Mouse (Mus musculus): ENCODE measurements at regions not wholly inside any gene's neighbourhood (a gene's known extent, or its start where the extent isn't known, plus 50 kb on each side); places are given as distances from the start of the nearest gene placed in this dataset.

DNA sequence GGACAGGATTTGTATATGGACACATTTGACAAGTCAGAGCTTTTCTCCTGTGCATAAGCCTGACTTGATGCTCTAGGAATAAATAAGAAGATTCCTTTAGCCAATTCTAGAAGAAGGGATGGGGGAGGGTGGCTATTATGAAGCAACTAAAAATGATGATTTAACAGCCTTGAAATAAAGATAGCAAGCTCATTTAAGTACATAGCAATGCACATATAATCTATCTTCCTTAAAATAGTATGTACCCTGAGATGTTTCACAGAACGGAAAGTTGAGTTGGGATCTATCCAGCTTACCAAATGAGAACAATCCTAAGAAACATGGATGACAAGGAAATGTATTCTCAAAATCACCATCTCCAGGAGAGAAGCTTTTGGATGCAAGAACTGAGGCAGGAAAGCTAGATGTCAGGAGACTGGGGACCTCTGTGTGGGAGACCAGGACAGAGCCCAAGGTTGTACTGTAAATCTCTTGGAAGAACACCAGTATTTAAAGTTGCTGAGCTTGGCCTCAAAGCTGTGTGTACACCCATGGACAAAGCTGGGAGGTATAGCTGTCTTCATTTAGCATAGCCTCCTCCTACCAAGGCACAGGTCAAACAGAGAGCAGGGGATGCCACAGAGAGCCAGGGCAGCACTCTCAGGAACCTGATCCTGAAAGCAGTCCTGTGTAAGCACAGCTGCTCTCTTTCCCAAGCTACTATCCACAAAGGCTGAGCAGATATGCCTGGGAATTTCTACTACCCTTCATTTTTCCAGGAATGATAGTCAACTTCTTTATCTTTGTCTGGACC lies 192.3 kb downstream of the Parm1 start:
- no peak for DNase-seq (ENCODE audit: inconsistent age in 2 of 2, low spot score in 1 of 2)

DNA sequence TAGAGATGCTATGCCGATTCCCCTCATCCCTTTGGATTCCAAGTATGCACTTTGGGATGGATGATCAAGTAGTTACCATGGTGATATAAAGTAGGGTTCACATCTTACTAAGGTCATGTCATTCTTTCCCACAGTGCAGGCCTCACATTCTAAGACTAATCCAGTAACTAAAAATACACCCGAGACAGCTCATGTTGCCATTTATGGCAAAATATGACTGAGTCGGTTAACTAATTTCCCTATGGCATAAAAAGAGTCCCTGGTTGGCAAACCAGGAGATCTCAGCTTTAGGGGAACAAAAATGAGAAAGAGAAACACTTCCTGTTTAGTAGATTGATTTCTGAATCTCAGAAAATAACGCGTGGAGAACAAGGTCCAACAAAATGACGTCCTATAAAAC lies 190.7 kb downstream of the Parm1 start:
- DNase-seq (ENCODE audit: inconsistent age in 2 of 2, low spot score in 1 of 2): no peak

DNA sequence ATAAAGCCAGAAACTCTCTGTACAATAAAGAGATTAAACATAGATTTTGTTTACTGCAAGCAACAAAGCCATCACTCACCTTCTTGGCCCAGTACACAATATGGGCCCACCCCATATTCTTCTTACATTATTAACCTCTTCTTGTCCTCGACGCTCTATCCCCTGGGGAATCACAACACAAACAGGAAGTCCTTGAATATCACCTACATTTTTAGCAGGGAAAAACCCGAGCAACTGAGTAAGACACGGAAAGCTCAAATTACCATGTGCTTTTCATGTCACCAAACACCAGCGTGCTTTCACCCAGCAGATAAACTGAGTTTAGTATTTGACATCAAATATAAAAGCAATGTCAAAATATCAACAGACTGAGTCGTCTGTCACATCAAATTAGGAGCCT lies 179.7 kb downstream of the Parm1 start:
- DNase-seq (ENCODE audit: inconsistent age in 2 of 2, low spot score in 1 of 2): no peak

DNA sequence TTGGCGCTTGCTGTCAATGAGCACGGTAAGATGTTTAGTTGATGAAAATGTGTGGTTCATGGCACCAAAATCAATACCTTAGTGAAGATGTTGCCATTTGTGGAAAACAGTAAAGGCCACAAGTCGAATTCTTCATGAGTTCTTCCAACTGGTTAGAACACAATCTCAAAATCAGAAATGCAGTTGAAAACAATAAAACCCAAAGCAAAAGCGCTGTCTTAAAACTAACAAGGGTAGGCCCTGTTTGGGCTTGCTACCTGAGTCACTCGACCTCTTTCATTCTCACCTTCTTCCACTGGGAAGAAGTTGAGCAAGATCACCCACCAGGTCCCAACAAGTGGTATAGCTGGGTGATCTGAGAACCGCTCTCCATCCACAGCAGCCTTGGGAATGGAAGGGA lies 179.1 kb downstream of the Parm1 start:
- no peak for DNase-seq (ENCODE audit: inconsistent age in 2 of 2, low spot score in 1 of 2)

DNA sequence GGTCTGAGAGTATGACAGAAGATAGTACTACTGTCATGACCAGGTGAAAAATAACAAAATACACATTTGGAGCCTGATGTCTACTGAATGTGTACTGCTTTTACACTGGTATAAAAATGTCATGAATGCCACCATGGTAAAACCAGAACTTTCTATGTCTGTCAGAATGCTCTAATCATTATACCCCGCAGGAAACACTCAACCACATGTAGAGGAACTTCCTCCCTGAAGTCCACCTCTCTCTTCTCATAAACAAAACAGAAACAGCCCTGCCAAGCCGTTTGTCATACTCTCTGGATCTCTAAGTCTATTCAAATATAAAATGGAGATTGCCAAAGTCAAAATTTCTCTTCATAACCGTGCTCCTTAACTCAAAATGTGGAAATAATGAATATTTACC lies 178.2 kb downstream of the Parm1 start:
- DNase-seq (ENCODE audit: inconsistent age in 2 of 2, low spot score in 1 of 2): no peak

DNA sequence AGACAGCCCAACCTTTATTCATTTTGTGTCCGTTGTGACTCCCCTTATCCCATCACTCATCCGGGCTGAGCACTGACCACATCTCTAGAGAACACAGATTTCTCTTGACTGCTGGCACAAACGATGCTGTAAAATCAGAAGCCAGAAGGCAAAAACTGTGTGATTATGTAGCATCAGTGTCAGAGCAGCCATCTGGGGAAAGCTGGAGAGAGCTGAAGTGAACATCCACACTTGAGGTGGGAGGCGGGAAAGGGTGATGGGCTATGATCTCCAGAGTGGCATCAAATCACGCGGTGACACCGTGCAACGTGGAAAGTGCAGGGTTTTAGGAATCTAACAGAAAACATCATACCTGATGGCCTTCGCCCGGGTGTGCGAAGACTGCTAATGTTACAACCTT lies 175.9 kb downstream of the Parm1 start:
- no peak for DNase-seq (ENCODE audit: inconsistent age in 2 of 2, low spot score in 1 of 2)

DNA sequence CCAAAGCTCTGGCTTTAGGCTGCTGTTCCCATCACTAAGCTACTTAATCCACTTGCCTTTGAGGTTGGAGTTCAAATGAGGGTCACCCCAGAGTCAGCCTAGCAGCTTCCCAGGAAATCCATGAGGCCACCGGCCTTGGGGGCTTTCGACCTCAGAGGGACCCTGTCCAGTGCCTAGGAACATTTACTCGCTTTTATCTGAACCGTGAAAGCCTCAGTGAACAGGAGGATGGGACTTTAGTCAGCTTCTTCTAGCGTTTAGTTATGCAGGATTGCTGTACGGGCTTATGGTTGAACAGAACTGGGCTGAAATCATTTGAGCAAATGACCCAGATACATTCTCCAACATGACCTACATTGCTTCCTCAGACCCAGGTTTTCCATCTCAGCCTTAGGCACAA lies 174.9 kb downstream of the Parm1 start:
- DNase-seq (ENCODE audit: inconsistent age in 2 of 2, low spot score in 1 of 2): no peak

DNA sequence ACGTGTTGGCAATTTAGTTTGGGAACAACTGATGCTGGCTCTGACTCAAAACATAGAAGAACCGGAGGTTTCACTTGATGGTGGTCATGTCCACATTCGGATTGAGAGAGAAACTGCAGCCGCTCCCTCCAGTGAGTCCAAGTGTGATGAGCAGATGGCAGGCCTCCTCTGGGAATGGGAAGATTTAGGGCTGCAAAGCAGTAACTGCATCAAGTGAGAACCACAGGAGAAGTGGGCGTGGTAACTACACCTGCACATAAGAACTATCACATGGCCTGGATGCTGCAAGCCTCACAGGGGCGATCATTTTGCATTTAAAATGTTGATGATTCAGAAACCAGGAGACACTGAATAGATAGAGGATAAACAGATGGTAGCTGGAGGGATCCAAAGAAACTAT lies 161.3 kb downstream of the Parm1 start:
- DNase-seq (ENCODE audit: inconsistent age in 2 of 2, low spot score in 1 of 2): no peak
